Mouse (Mus musculus) liver, embryonic 12.5 days (tissue): ENCODE measurements at regions not wholly inside any gene's neighbourhood (a gene's known extent, or its start where the extent isn't known, plus 50 kb on each side); places are given as distances from the start of the nearest gene placed in this dataset.

Source experiments
- ATAC-seq: fragments of 200-750 bp; cut with Nextera tagmentation; 2 replicates; pipeline ENCODE4 v1.8.0; 2017; ENCODE audit warnings: moderate number of reproducible peaks, mild to moderate bottlenecking, moderate library complexity
- H3K27ac ChIP-seq: fragments of 300-500 bp; sonication (generic); 2 replicates; pipeline ENCODE4 v1.5.1; 2016; ENCODE audit warnings: mild to moderate bottlenecking
- H3K27me3 ChIP-seq: fragments of 300-500 bp; sonication (generic); replicated peaks from 2 replicates; pipeline ENCODE4 v1.6.1; 2016; ENCODE audit warnings: mild to moderate bottlenecking, moderate library complexity
- H3K36me3 ChIP-seq: fragments of 300-500 bp; sonication (generic); 2 replicates; pipeline ENCODE4 v1.6.1; 2016; ENCODE audit warnings: mild to moderate bottlenecking, moderate library complexity
- H3K4me1 ChIP-seq: fragments of 300-500 bp; sonication (generic); 2 replicates; pipeline ENCODE4 v1.6.1; 2016
- H3K4me2 ChIP-seq: fragments of 300-500 bp; sonication (generic); 2 replicates; pipeline ENCODE4 v1.6.1; 2016; ENCODE audit warnings: mild to moderate bottlenecking, moderate library complexity
- H3K4me3 ChIP-seq: fragments of 300-500 bp; sonication (generic); 2 replicates; pipeline ENCODE4 v1.5.1; 2016; ENCODE audit warnings: mild to moderate bottlenecking, moderate library complexity
- H3K9ac ChIP-seq: fragments of 300-500 bp; sonication (generic); 2 replicates; pipeline ENCODE4 v1.6.1; 2016; ENCODE audit warnings: mild to moderate bottlenecking, moderate library complexity
- H3K9me3 ChIP-seq: fragments of 300-500 bp; sonication (generic); replicated peaks from 2 replicates; pipeline ENCODE4 v1.6.1; 2016; ENCODE audit warnings: mild to moderate bottlenecking, moderate library complexity
- WGBS: fragments of 180-500 bp; shearing (Covaris S2); methylation state at CpG from one replicate; pipeline ENCODE4 v1.1.7; 2016; ENCODE audit not compliant: insufficient replicate concordance; 5-methylcytosine and 5-hydroxymethylcytosine counted together

DNA sequence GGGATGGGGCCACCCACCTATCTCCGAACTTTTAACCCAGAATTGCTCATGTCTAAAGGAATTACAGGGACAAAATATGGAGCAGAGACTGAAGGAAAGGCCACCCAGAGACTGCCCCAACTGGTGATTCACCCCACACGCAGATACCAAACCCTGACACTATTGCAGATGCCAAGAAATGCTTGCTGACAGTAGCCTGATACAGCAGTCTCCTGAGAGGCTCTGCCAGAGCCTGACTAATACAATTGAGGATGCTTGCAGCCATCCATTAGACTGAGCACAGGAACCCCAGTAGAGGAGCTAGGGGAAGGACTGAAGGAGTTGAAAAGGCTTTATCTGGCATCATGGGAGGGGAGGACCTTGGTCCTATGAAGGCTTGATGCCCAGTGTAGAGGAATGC lies 142.4 kb upstream of the Sdr16c6 start:
- no peak overlapping the region for H3K4me2 ChIP-seq
- H3K27me3 ChIP-seq = no peaks in the 10 kb centered on the region
- no peaks in the 10 kb centered on the region for H3K9me3 ChIP-seq
- H3K4me1 ChIP-seq = no peaks in the 10 kb centered on the region
- ATAC-seq = no peak
- 60% methylated on average over 2 of the region's 2 CpGs for WGBS
- no peak overlapping the region for H3K4me3 ChIP-seq
- no peak overlapping the region for H3K27ac ChIP-seq
- no peak overlapping the region for H3K9ac ChIP-seq
- no peaks in the 10 kb centered on the region for H3K36me3 ChIP-seq

DNA sequence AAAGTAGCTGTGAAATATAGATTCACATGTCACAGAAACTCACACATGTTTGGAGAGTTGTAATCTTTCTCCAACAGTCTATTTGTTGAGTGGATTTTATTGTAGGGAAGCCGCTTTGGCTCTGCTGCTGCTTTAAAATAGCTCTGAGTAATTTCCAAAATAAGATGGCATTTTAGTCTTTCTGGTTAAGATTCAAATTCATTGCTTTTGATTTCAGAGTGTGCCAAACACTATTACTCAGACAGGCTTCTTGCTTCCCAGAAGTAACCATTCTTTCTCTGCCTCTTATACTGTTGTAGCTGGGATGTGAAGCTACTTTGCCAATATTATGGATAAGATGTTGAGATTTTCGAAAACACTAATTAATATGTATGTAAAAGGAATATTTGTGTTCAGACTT lies 134.6 kb upstream of the Sdr16c6 start:
- no peak for ATAC-seq
- H3K4me2 ChIP-seq = no peak overlapping the region
- H3K27ac ChIP-seq = no peak overlapping the region
- H3K27me3 ChIP-seq = no peaks in the 10 kb centered on the region
- H3K4me3 ChIP-seq = no peak overlapping the region
- H3K9me3 ChIP-seq = no peaks in the 10 kb centered on the region
- no peaks in the 10 kb centered on the region for H3K4me1 ChIP-seq
- H3K9ac ChIP-seq = no peak overlapping the region
- 53% methylated on average over 2 of the region's 2 CpGs for WGBS
- H3K36me3 ChIP-seq = no peaks in the 10 kb centered on the region

DNA sequence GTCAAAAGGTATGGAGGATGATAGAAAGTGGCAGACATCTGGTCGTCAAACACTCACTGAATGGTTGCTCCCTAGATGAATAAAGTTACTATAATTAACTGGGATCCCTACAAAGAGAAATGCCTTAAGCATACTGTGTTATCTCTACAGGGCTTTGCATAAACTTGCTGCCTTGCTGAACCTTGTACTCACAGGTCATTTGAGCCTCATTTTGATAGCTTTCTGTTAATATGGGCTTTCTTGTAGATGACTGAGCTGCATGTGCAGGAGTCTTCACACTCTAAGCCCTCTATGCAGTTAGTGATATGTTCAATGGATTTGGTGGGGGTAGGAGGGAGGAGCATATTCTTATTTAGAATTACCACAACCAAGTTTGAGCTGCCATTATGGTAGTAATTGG lies 127.8 kb upstream of the Sdr16c6 start:
- Histone ChIP-seq H3K36me3 (no peaks in the 10 kb centered on the region), H3K27me3 (no peaks in the 10 kb centered on the region), H3K4me1 (no peaks in the 10 kb centered on the region), H3K4me3 (no peak overlapping the region), H3K9me3 (no peaks in the 10 kb centered on the region), H3K4me2 (no peak overlapping the region), H3K9ac (no peak overlapping the region), H3K27ac (no peak overlapping the region)
- no peak for ATAC-seq
- 47% methylated on average over 1 of the region's 1 CpGs for WGBS

DNA sequence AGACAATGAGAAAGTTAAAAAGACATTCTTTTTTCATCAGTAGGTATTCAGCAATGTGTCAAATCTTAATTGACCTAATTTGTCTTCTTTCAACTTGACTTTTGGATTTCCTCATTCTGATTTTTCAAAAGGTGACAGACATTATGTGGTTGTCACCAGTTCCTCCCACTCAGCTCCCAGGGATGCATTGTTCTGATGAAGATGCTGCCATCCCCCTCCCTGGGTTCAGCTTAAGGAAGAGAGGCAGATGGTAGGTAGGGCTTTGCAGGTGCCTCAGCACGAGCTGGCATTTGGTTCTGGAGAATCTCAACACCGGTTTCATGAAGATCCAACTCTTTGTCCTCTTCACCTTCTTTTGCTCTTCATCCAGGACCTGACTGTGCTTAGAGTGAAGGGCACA lies 122.0 kb upstream of the Sdr16c6 start:
- Histone ChIP-seq H3K9ac (no peak overlapping the region), H3K4me1 (no peaks in the 10 kb centered on the region), H3K4me2 (no peak overlapping the region), H3K36me3 (no peaks in the 10 kb centered on the region), H3K9me3 (no peaks in the 10 kb centered on the region), H3K27me3 (no peaks in the 10 kb centered on the region), H3K27ac (no peak overlapping the region), H3K4me3 (no peak overlapping the region)
- no peak for ATAC-seq
- 55% methylated on average over 2 of the region's 2 CpGs for WGBS

DNA sequence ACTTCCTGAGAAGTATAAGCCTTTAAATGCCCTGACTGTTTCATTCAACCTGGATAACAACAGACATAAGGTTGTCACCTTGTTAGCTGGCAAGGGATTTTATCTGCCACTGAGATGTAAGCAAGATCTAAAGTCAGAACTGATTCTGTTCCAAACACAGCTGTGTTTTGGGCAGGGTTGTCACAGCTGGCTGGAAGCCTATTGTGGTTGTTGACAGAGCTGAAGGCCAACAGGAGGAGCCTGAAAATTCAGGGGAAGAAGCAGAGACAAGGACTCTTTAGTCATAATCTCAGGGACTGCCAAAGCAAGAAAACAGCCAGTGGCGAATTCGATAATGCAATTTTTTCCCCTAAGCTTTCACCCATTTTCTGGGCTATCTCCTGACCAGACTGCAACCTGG lies 118.5 kb upstream of the Sdr16c6 start:
- Histone ChIP-seq H3K4me1 (no peaks in the 10 kb centered on the region), H3K4me2 (no peak overlapping the region), H3K27me3 (no peaks in the 10 kb centered on the region), H3K36me3 (no peaks in the 10 kb centered on the region), H3K4me3 (no peak overlapping the region), H3K9ac (no peak overlapping the region), H3K9me3 (no peaks in the 10 kb centered on the region), H3K27ac (no peak overlapping the region)
- WGBS = 69% methylated on average over 2 of the region's 2 CpGs
- ATAC-seq = no peak

DNA sequence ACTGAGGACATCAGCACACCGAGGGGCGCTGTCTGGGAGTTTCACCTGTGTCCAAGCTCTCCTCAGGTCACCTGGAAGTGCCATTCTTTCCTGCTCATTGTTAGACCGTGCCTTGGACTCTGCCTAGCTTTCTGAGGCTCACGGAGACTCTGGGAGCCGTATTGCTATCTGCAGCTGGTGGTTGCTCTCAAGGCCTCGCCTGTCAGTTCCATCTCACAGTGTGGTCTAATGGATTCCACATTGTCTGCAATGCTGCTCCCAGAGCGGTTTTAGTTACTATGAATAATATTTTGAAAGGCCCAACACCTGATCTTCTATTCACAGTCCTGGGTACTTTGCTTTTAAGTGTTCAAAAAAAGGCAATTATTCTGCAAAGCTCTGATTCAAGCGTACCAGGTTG lies 117.9 kb upstream of the Sdr16c6 start:
- no peaks in the 10 kb centered on the region for H3K36me3 ChIP-seq
- H3K27ac ChIP-seq = no peak overlapping the region
- no peaks in the 10 kb centered on the region for H3K27me3 ChIP-seq
- no peaks in the 10 kb centered on the region for H3K9me3 ChIP-seq
- no peaks in the 10 kb centered on the region for H3K4me1 ChIP-seq
- H3K4me3 ChIP-seq = no peak overlapping the region
- H3K9ac ChIP-seq = no peak overlapping the region
- WGBS = 55% methylated on average over 8 of the region's 8 CpGs
- no peak overlapping the region for H3K4me2 ChIP-seq
- no peak for ATAC-seq
